Mouse (Mus musculus) kidney, adult 2 months (tissue): ENCODE data around the gene Fosl1. TPM values are rescaled to one million over a fixed set of nuclear protein-coding genes. Genes with fewer than 3 reads are reported as not detected.

ENCODE experiments used
- DNase-seq: peaks from one replicate; pipeline ENCODE4 v3.0.0; 2021
- H3K27ac ChIP-seq: fragments of 200-500 bp; 2 replicates; pipeline ENCODE4 v1.5.1; 2012; ENCODE audit warnings: low read depth, low read length, control low read depth, inconsistent platforms; ENCODE audit not compliant: insufficient read depth
- H3K27me3 ChIP-seq: fragments of 200-500 bp; replicated peaks from 2 replicates; pipeline ENCODE4 v1.6.1; 2012; ENCODE audit warnings: mild to moderate bottlenecking, moderate library complexity, low read length, inconsistent platforms; ENCODE audit not compliant: control insufficient read depth, insufficient read depth
- H3K36me3 ChIP-seq: fragments of 200-500 bp; 2 replicates; pipeline ENCODE4 v1.6.1; 2012; ENCODE audit warnings: mild to moderate bottlenecking, moderate library complexity, low read length, inconsistent platforms; ENCODE audit not compliant: control insufficient read depth, insufficient read depth
- H3K4me1 ChIP-seq: fragments of 200-500 bp; 2 replicates; pipeline ENCODE4 v1.6.1; 2011; ENCODE audit warnings: low read length; ENCODE audit not compliant: control insufficient read depth, insufficient read depth
- H3K4me3 ChIP-seq: fragments of 200-500 bp; 2 replicates; pipeline ENCODE4 v1.5.1; 2011; ENCODE audit warnings: mild to moderate bottlenecking, low read depth, low read length, control low read depth; ENCODE audit not compliant: insufficient read depth
- CTCF ChIP-seq: fragments of 200-500 bp; conservative IDR thresholded peaks from 2 replicates; pipeline ENCODE4 v1.5.1; 2011; ENCODE audit warnings: low read depth, mild to moderate bottlenecking, control low read depth, low read length, moderate library complexity, mixed read lengths; ENCODE audit not compliant: insufficient read depth, insufficient read length
- POLR2A ChIP-seq: fragments of 200-500 bp; IDR thresholded peaks from one replicate; pipeline ENCODE4 v1.6.1; 2011; ENCODE audit warnings: low read depth, low read length, control low read depth
- WGBS: fragments of 180-500 bp; shearing (Covaris S2); methylation state at CpG from one replicate; pipeline ENCODE4 v1.1.7; 2018; 5-methylcytosine and 5-hydroxymethylcytosine counted together
- polyA plus RNA-seq: library from polyadenylated mRNA; depleted of rRNA; stranded (reverse); fragments of >200 nt; gene quantifications from 2 replicates; pipeline ENCODE4 v1.2.3, GENCODE M21; 2012

Gene Fosl1
- polyA plus RNA-seq, 1 experiment: 0.27 TPM

DNA sequence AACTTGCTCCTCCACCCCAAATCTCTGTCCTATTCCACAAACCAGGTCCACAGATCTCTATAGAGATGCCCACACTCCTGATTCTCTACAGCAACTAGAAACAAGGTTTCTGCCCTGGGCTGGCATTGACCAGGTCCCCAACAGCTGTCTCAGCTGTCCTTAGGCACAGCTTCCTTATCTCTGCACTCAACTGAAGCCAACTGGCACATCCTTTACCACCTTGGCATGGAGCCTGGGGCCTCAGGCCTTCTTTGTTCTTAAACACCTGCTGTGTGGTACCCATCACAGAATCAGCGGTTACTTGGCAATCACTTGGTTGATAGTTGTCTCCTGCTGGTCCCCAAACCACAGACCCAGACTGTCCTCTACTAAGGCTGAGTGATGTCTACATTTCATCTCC, 16.9 kb upstream of the Fosl1 start:
- DNase-seq: no peak
- H3K27ac ChIP-seq: no peak overlapping the region
- WGBS: 73% methylated on average over 1 of the region's 1 CpGs
- no peaks in the 10 kb centered on the region; the same call in 1 of the 2 replicates for H3K36me3 ChIP-seq
- H3K27me3 ChIP-seq: no peaks in the 10 kb centered on the region
- no peak overlapping the region for H3K4me3 ChIP-seq
- H3K4me1 ChIP-seq: peaks cover 20% of the 10 kb centered on the region
- TF ChIP-seq CTCF (no peak), POLR2A (no peak)

- TF ChIP-seq POLR2A (no peak), CTCF (no peak)
- H3K36me3 ChIP-seq: no peaks in the 10 kb centered on the region; the same call in 1 of the 2 replicates
- WGBS: 81% methylated on average over 4 of the region's 4 CpGs
- H3K27ac ChIP-seq: no peak overlapping the region
- no peak for DNase-seq
- H3K4me3 ChIP-seq: no peak overlapping the region
- H3K4me1 ChIP-seq: peaks cover 9% of the 10 kb centered on the region; the same call in 1 of the 2 replicates
- H3K27me3 ChIP-seq: no peaks in the 10 kb centered on the region
Measured at GRCm38 (mm10) chr19:5431911-5432464, 15.4 kb upstream of the Fosl1 start.

- DNase-seq: peak; percentile 83
- 2% methylated on average over 16 of the region's 16 CpGs for WGBS
Measured at GRCm38 (mm10) chr19:5432992-5433852, 14.1 kb upstream of the Fosl1 start.

DNA sequence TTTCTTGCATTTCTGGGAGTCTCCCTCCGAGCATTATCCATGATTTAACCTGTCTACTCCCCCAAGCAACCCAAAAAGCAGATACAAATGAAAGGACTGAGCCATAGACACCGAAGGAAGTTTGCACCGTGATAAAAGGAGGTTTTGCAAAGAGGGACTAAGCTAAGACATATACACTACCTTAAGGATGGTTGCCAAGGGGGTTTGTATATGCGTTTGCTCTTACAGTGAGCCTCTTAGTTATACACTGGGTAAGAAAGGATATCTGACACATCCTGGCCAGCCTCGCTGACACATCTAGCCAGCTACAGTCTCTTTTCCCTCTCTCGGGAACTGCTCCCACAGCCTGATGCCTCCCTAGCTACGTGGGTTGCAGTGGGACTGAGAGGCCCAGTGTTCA, 13.4 kb upstream of the Fosl1 start:
- H3K36me3 ChIP-seq: no peaks in the 10 kb centered on the region
- no peak for DNase-seq
- H3K4me3 ChIP-seq: no peak overlapping the region
- WGBS: 69% methylated on average over 7 of the region's 7 CpGs
- TF ChIP-seq CTCF: no peak
- TF ChIP-seq POLR2A: no peak
- no peaks in the 10 kb centered on the region for H3K27me3 ChIP-seq
- H3K27ac ChIP-seq: peak overlapping the region; percentile 10; the same call in 1 of the 2 replicates
- H3K4me1 ChIP-seq: peaks cover 9% of the 10 kb centered on the region; the same call in 1 of the 2 replicates

More at GRCm38 (mm10) chr19:5432992-5433852, 14.1 kb upstream of the Fosl1 start:
- H3K36me3 ChIP-seq: no peaks in the 10 kb centered on the region
- TF ChIP-seq POLR2A (no peak), CTCF (peak; percentile 65)
- peak overlapping the region; percentile 48 for H3K4me3 ChIP-seq
- H3K27ac ChIP-seq: peak overlapping the region; percentile 49
- H3K27me3 ChIP-seq: no peaks in the 10 kb centered on the region
- H3K4me1 ChIP-seq: peaks cover 9% of the 10 kb centered on the region; the same call in 1 of the 2 replicates

DNA sequence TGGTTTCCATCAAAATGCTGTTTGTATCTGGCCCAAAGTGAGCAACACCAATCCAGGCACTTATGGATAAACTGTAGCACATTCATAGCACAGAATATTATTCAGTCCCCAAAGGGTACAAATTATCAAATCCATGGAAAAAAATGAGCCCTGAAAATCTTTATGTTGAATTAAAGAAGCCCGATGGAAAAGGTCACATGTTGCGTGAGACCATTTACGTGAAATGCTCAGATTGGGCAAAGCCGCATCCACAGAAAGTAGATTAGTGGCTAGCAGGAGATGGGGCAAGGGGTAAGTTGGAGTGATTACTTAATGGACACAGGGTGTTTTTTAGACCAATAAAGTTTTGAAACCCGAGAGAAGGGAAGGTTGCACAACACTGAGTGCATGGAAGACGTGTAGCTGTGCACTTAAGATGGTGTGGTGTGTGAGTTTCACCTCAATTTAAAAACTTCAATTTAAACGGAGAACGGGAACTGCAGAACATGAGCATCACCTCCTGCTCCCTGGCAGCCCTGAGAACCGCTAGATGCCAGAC, 2.9 kb upstream of the Fosl1 start:
- Histone ChIP-seq H3K4me3 (no peak overlapping the region), H3K27me3 (peaks cover 4% of the 10 kb centered on the region), H3K36me3 (no peaks in the 10 kb centered on the region), H3K27ac (no peak overlapping the region), H3K4me1 (0 out of 2 replicates have a peak, but pooled peaks cover 10% of the 10 kb centered on the region)
- no peak for TF ChIP-seq POLR2A
- TF ChIP-seq CTCF: no peak
- WGBS: 58% methylated on average over 9 of the region's 9 CpGs
- DNase-seq: no peak

DNA sequence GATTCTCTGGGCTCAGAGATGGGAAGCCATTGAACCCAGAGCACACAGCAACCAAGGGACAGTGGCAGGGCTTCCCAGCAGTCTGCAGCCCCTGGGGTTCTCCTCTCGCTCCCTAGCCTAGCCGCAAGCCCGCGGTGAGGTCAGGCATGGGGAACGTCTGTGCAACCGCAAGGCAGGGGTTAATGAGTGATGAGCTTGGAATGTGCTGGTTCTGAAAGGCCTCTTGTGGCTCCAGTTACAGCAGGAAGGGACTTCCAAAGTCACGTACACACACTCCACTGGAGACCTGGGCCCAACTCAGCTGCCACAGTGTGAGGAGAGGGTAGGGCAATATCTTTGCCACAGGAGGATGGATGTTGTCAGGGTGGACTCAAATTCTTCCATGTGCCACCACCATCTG, 2.4 kb upstream of the Fosl1 start:
- Histone ChIP-seq H3K36me3 (no peaks in the 10 kb centered on the region), H3K4me3 (no peak overlapping the region), H3K4me1 (0 out of 2 replicates have a peak, but pooled peaks cover 10% of the 10 kb centered on the region), H3K27me3 (peaks cover 4% of the 10 kb centered on the region), H3K27ac (no peak overlapping the region)
- DNase-seq: peak; percentile 74
- 14% methylated on average over 7 of the region's 7 CpGs for whole genome bisulfite sequencing
- TF ChIP-seq CTCF (no peak), POLR2A (no peak)

- DNase-seq: no peak
- 96% methylated on average over 5 of the region's 5 CpGs for WGBS
- Histone ChIP-seq H3K4me1 (0 out of 2 replicates have a peak, but pooled peaks cover 10% of the 10 kb centered on the region), H3K36me3 (no peaks in the 10 kb centered on the region), H3K4me3 (no peak overlapping the region), H3K27ac (no peak overlapping the region), H3K27me3 (peaks cover 4% of the 10 kb centered on the region)
- TF ChIP-seq POLR2A (no peak), CTCF (no peak)
Measured at GRCm38 (mm10) chr19:5445747-5446146, 1.6 kb upstream of the Fosl1 start.
